10 mouse cellular contexts compared by ENCODE assay signal in the genomic region with DNA sequence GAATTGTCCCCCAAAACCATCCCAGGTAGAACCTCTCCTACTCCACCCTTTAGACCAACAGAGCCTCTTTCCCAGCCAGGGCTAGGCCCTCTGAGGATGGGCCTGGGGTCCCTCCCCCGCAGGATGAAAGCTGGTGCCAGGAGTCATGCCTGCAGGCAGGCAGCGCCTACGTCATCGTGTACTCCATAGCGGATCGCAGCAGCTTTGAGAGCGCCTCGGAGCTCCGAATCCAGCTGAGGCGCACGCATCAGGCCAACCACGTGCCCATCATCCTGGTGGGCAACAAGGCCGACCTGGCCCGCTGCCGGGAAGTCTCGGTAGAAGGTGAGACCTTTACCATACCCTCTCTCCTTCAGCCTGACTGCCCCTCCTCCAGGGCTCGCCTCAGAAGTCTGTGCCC. TPM values are rescaled to one million over a fixed set of nuclear protein-coding genes. Genes with fewer than 3 reads are reported as not detected.
A peak's percentile ranks its signal among the peaks of the same experiment; 100 is the strongest.
DNase-seq lines count a peak whose midpoint lies in the region; ATAC-seq and TF ChIP-seq lines count a peak whose summit lies in the region.
"Had no signal": no experiment of that assay in that cellular context is flagged by ENCODE, and none has a peak within 500 bp of the region (broad histone marks: within the 10 kb centered on the region; RNA-seq: fewer than 3 reads in every experiment).

No protein-coding gene starts in this region.

- ATAC-seq in midbrain, embryonic 13.5 days = no peak
- ATAC-seq in midbrain, embryonic 11.5 days (ENCODE audit: low FRiP score) = no peak
- ATAC-seq in hindbrain, postnatal 0 days = no peak

- peaks cover 57% of the 10 kb centered on the region for H3K4me1 ChIP-seq in heart, embryonic 10.5 days
- H3K4me1 ChIP-seq in midbrain, embryonic 13.5 days (replicated peaks) = peaks cover 5% of the 10 kb centered on the region
- no peaks in the 10 kb centered on the region for H3K4me1 ChIP-seq in midbrain, embryonic 11.5 days (ENCODE audit: control insufficient read depth, insufficient read depth, low read length)
- H3K4me1 ChIP-seq in hindbrain, postnatal 0 days (ENCODE audit: insufficient read depth, low read length) = 0 out of 2 replicates have a peak, but pooled peaks cover 4% of the 10 kb centered on the region

- H3K27ac ChIP-seq in heart, embryonic 10.5 days = peak overlapping the region; percentile 82
- H3K27ac ChIP-seq in midbrain, embryonic 13.5 days = no peak overlapping the region
- no peak overlapping the region for H3K27ac ChIP-seq in midbrain, embryonic 11.5 days (ENCODE audit: low read depth, low read length)
- H3K27ac ChIP-seq in hindbrain, postnatal 0 days = no peak overlapping the region
- no peak overlapping the region for H3K27ac ChIP-seq in layer of hippocampus, adult 2 months

- no peaks in the 10 kb centered on the region for H3K36me3 ChIP-seq in heart, embryonic 10.5 days
- H3K36me3 ChIP-seq in midbrain, embryonic 13.5 days = no peaks in the 10 kb centered on the region
- H3K36me3 ChIP-seq in midbrain, embryonic 11.5 days (ENCODE audit: control insufficient read depth, insufficient read depth, low read length) = no peaks in the 10 kb centered on the region
- H3K36me3 ChIP-seq in hindbrain, postnatal 0 days (ENCODE audit: insufficient read depth, low read length) = no peaks in the 10 kb centered on the region

- no peak for TF ChIP-seq CTCF in hindbrain, postnatal 0 days (IDR thresholded peaks at IDR 0.05; ENCODE audit: low read depth)
- TF ChIP-seq CTCF in layer of hippocampus, adult 2 months (conservative IDR thresholded peaks at IDR 0.05) = no peak

- peak overlapping the region; percentile 45 for H3K4me3 ChIP-seq in heart, embryonic 10.5 days
- H3K4me3 ChIP-seq in midbrain, embryonic 13.5 days (replicated peaks) = no peak overlapping the region
- no peak overlapping the region for H3K4me3 ChIP-seq in midbrain, embryonic 11.5 days (ENCODE audit: low read depth, low read length)
- no peak overlapping the region for H3K4me3 ChIP-seq in hindbrain, postnatal 0 days (ENCODE audit: low read length)
- no peak overlapping the region for H3K4me3 ChIP-seq in layer of hippocampus, adult 2 months

- no peak overlapping the region; the same call in 1 of the 2 replicates for H3K9ac ChIP-seq in midbrain, embryonic 13.5 days (replicated peaks)
- H3K9ac ChIP-seq in midbrain, embryonic 11.5 days (ENCODE audit: low read length) = no peak overlapping the region
- H3K9ac ChIP-seq in hindbrain, postnatal 0 days (replicated peaks; ENCODE audit: low read length) = no peak overlapping the region

- WGBS in heart, embryonic 10.5 days = 26% methylated on average over 17 of the region's 17 CpGs
- WGBS in midbrain, embryonic 13.5 days = 43% methylated on average over 17 of the region's 17 CpGs
- 46% methylated on average over 17 of the region's 17 CpGs for WGBS in midbrain, embryonic 11.5 days
- 49% methylated on average over 17 of the region's 17 CpGs for WGBS in hindbrain, postnatal 0 days

- no peaks in the 10 kb centered on the region for H3K9me3 ChIP-seq in heart, embryonic 10.5 days
- no peaks in the 10 kb centered on the region for H3K9me3 ChIP-seq in midbrain, embryonic 13.5 days
- no peaks in the 10 kb centered on the region for H3K9me3 ChIP-seq in midbrain, embryonic 11.5 days (ENCODE audit: control insufficient read depth, low read length)
- no peaks in the 10 kb centered on the region for H3K9me3 ChIP-seq in hindbrain, postnatal 0 days (ENCODE audit: low read length)

- DNase-seq in heart, embryonic 10.5 days (ENCODE audit: low spot score) = peak; percentile 82
- DNase-seq in heart, adult 11 months = no peak
- no peak for DNase-seq in midbrain, embryonic 11.5 days (ENCODE audit: low spot score, missing footprints)
- peak; percentile 25 for DNase-seq in hindbrain, postnatal 0 days (ENCODE audit: low spot score)
- peak; percentile 30 for DNase-seq in yolk sac, embryonic 10.5 days (ENCODE audit: low spot score)
- DNase-seq in ovary, postnatal 14 days (ENCODE audit: low spot score) = no peak
- no peak for DNase-seq in layer of hippocampus, adult 2 months (ENCODE audit: low spot score in 2 of 2)

- peaks cover 16% of the 10 kb centered on the region for H3K27me3 ChIP-seq in heart, embryonic 10.5 days (ENCODE audit: insufficient read depth, poor library complexity, severe bottlenecking)
- H3K27me3 ChIP-seq in midbrain, embryonic 13.5 days = peaks cover 15% of the 10 kb centered on the region
- H3K27me3 ChIP-seq in midbrain, embryonic 11.5 days (ENCODE audit: control insufficient read depth, insufficient read depth, low read length) = peaks cover 3% of the 10 kb centered on the region
- peaks cover 3% of the 10 kb centered on the region; the same call in 1 of the 2 replicates for H3K27me3 ChIP-seq in hindbrain, postnatal 0 days (ENCODE audit: insufficient read depth, low read length)

- peak overlapping the region; percentile 19 for H3K4me2 ChIP-seq in midbrain, embryonic 13.5 days (replicated peaks)
- H3K4me2 ChIP-seq in midbrain, embryonic 11.5 days = no peak overlapping the region
- H3K4me2 ChIP-seq in hindbrain, postnatal 0 days (ENCODE audit: low read depth, low read length) = no peak overlapping the region; the same call in 1 of the 2 replicates

RNA-seq across cellular contexts. Expression of gene Rem1, which starts 6.6 kb away (rescaled TPM):
- polyA plus RNA-seq in heart, embryonic 10.5 days (2016; fragmentation: Nextera tagmentation; extraction: Ambion mirVana) = 4.9 and 5.1 TPM in 2 replicates
- polyA plus RNA-seq in midbrain, embryonic 13.5 days (2015; fragmentation: Nextera tagmentation; extraction: Ambion mirVana) = 0.15 and 0.27 TPM in 2 replicates
- polyA plus RNA-seq in midbrain, embryonic 11.5 days (2014; fragmentation: Nextera tagmentation; extraction: Ambion mirVana) = 0.18 and 0.22 TPM in 2 replicates
- total RNA-seq in hindbrain, postnatal 0 days (2014; rRNA removed) = 1.0 and 1.1 TPM in 2 replicates
- 0.57 and 0.65 TPM in 2 replicates for polyA plus RNA-seq in hindbrain, postnatal 0 days (2015; fragmentation: Nextera tagmentation; extraction: Ambion mirVana)
- 1 to 10 TPM in 1 of 2 experiments, under 1 TPM in 1; 0.42 to 2.0 TPM for total RNA-seq in layer of hippocampus, adult 2 months (2021)

RNA-seq across cellular contexts. Expression of gene Defb25, which starts 10.5 kb away (rescaled TPM):
- polyA plus RNA-seq in heart, embryonic 10.5 days (2016; fragmentation: Nextera tagmentation; extraction: Ambion mirVana) = 0.67 TPM in 1 of 2 replicates, not detected in the other
- polyA plus RNA-seq in midbrain, embryonic 13.5 days (2015; fragmentation: Nextera tagmentation; extraction: Ambion mirVana) = not detected in 2 replicates
- not detected in 2 replicates for polyA plus RNA-seq in midbrain, embryonic 11.5 days (2014; fragmentation: Nextera tagmentation; extraction: Ambion mirVana)
- not detected in 2 replicates for total RNA-seq in hindbrain, postnatal 0 days (2014; rRNA removed)
- polyA plus RNA-seq in hindbrain, postnatal 0 days (2015; fragmentation: Nextera tagmentation; extraction: Ambion mirVana) = not detected in 2 replicates
- total RNA-seq in layer of hippocampus, adult 2 months (2021) = not detected
- total RNA-seq: left cerebral cortex, postnatal 14 days had no signal

RNA-seq across cellular contexts. Expression of gene Defb36, which starts 29.2 kb away (rescaled TPM):
- not detected in 2 replicates for polyA plus RNA-seq in heart, embryonic 10.5 days (2016; fragmentation: Nextera tagmentation; extraction: Ambion mirVana)
- not detected in 2 replicates for polyA plus RNA-seq in midbrain, embryonic 13.5 days (2015; fragmentation: Nextera tagmentation; extraction: Ambion mirVana)
- not detected in 2 replicates for polyA plus RNA-seq in midbrain, embryonic 11.5 days (2014; fragmentation: Nextera tagmentation; extraction: Ambion mirVana)
- total RNA-seq in hindbrain, postnatal 0 days (2014; rRNA removed) = not detected in 2 replicates
- not detected in 2 replicates for polyA plus RNA-seq in hindbrain, postnatal 0 days (2015; fragmentation: Nextera tagmentation; extraction: Ambion mirVana)
- total RNA-seq in layer of hippocampus, adult 2 months (2021) = not detected
- total RNA-seq: left cerebral cortex, postnatal 14 days had no signal

RNA-seq across cellular contexts. Expression of gene Defb45, which starts 34.1 kb away (rescaled TPM):
- polyA plus RNA-seq in heart, embryonic 10.5 days (2016; fragmentation: Nextera tagmentation; extraction: Ambion mirVana) = not detected in 2 replicates
- not detected in 2 replicates for polyA plus RNA-seq in midbrain, embryonic 13.5 days (2015; fragmentation: Nextera tagmentation; extraction: Ambion mirVana)
- not detected in 2 replicates for polyA plus RNA-seq in midbrain, embryonic 11.5 days (2014; fragmentation: Nextera tagmentation; extraction: Ambion mirVana)
- not detected in 2 replicates for total RNA-seq in hindbrain, postnatal 0 days (2014; rRNA removed)
- not detected in 2 replicates for polyA plus RNA-seq in hindbrain, postnatal 0 days (2015; fragmentation: Nextera tagmentation; extraction: Ambion mirVana)
- total RNA-seq in layer of hippocampus, adult 2 months (2021) = not detected
- total RNA-seq: adrenal gland, postnatal 36 days; left cerebral cortex, postnatal 14 days had no signal

RNA-seq across cellular contexts. Expression of gene H13, which starts 35.9 kb away (rescaled TPM):
- polyA plus RNA-seq in heart, embryonic 10.5 days (2016; fragmentation: Nextera tagmentation; extraction: Ambion mirVana) = 84.1 and 103 TPM in 2 replicates
- 171 and 181 TPM in 2 replicates for polyA plus RNA-seq in midbrain, embryonic 13.5 days (2015; fragmentation: Nextera tagmentation; extraction: Ambion mirVana)
- polyA plus RNA-seq in midbrain, embryonic 11.5 days (2014; fragmentation: Nextera tagmentation; extraction: Ambion mirVana) = 117 and 119 TPM in 2 replicates
- 182 and 196 TPM in 2 replicates for total RNA-seq in hindbrain, postnatal 0 days (2014; rRNA removed)
- polyA plus RNA-seq in hindbrain, postnatal 0 days (2015; fragmentation: Nextera tagmentation; extraction: Ambion mirVana) = 162 and 163 TPM in 2 replicates
- 10 to 100 TPM; 71.5 to 73.3 TPM for total RNA-seq in layer of hippocampus, adult 2 months (2021)

Comparison
In these comparisons a context has a peak if more than half of its experiments do, and no peak if none do; other contexts are left out.
1. DNase-seq: peak in heart, embryonic 10.5 days (single experiment), hindbrain, postnatal 0 days (single experiment) and yolk sac, embryonic 10.5 days (single experiment); none in heart, adult 11 months (single experiment), midbrain, embryonic 11.5 days (single experiment), ovary, postnatal 14 days (single experiment) and layer of hippocampus, adult 2 months (0 of 2).